Mouse (Mus musculus) embryonic facial prominence, embryonic 10.5 days (tissue): ENCODE measurements at regions not wholly inside any gene's neighbourhood (a gene's known extent, or its start where the extent isn't known, plus 50 kb on each side); places are given as distances from the start of the nearest gene placed in this dataset.
"Not testable (repeated sequence)": the region's sequence is repeated elsewhere in the genome, so short reads cannot be mapped to it uniquely, and the experiment has no call there.

Source experiments
- DNase-seq: peaks from one replicate; pipeline ENCODE4 v3.0.0-alpha.2; 2017; ENCODE audit warnings: low spot score
- H3K27ac ChIP-seq: fragments of 300-500 bp; sonication (generic); replicated peaks from 2 replicates; pipeline ENCODE4 v1.5.1; 2016; ENCODE audit warnings: mild to moderate bottlenecking
- H3K27me3 ChIP-seq: fragments of 300-500 bp; sonication (generic); replicated peaks from 2 replicates; pipeline ENCODE4 v1.6.1; 2016; ENCODE audit warnings: low read depth, mild to moderate bottlenecking; ENCODE audit not compliant: poor library complexity, severe bottlenecking
- H3K36me3 ChIP-seq: fragments of 300-500 bp; sonication (generic); replicated peaks from 2 replicates; pipeline ENCODE4 v1.6.1; 2016; ENCODE audit warnings: mild to moderate bottlenecking, moderate library complexity
- H3K4me1 ChIP-seq: fragments of 300-500 bp; sonication (generic); 2 replicates; pipeline ENCODE4 v1.6.1; 2016
- H3K4me3 ChIP-seq: fragments of 300-500 bp; sonication (generic); 2 replicates; pipeline ENCODE4 v1.5.1; 2016; ENCODE audit warnings: mild to moderate bottlenecking, moderate library complexity
- H3K9me3 ChIP-seq: fragments of 300-500 bp; sonication (generic); 2 replicates; pipeline ENCODE4 v1.6.1; 2016; ENCODE audit warnings: mild to moderate bottlenecking
- WGBS: fragments of 180-500 bp; shearing (Covaris S2); methylation state at CpG from one replicate; pipeline ENCODE4 v1.1.7; 2016; 5-methylcytosine and 5-hydroxymethylcytosine counted together

DNA sequence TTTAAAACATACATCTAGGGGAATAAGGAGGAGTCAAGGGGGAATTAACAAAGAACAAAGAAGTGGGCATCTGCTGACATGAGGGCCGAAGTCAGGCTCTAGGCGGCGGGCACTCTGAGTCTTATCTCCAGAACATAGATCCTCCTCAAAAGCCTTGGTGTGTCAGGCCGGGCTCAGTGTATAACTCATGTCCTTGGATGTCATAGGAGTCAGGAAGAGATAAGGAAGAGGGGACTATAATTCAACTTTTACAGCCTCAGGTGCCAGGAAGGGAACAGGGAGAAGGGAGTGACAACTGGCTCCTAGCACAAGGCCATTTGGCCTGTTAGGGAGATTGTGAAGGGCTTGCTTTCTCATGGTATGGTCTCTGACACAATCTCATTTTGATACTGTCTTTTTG, 185.9 kb upstream of the Ube2e2 start:
- H3K27me3 ChIP-seq, H3K27ac ChIP-seq, H3K36me3 ChIP-seq, H3K4me1 ChIP-seq, H3K4me3 ChIP-seq, DNase-seq: not testable (repeated sequence)
- 96% methylated on average over 4 of the region's 4 CpGs for WGBS
- H3K9me3 ChIP-seq: peaks cover 29% of the 10 kb centered on the region

- Histone ChIP-seq H3K9me3 (peaks cover 5% of the 10 kb centered on the region; the same call in 1 of the 2 replicates), H3K27ac (no peak overlapping the region; the same call in 1 of the 2 replicates), H3K4me3 (peak overlapping the region; percentile 60), H3K4me1 (peaks cover 10% of the 10 kb centered on the region), H3K36me3 (no peaks in the 10 kb centered on the region), H3K27me3 (no peaks in the 10 kb centered on the region)
- 2% methylated on average over 49 of the region's 49 CpGs for WGBS
- DNase-seq: peak; percentile 83
Observed at GRCm38 (mm10) chr14:19041984-19042760, 148.1 kb upstream of the Ube2e2 start.

GRCm38 (mm10) chr14:19020102-19020501, 126.0 kb upstream of the Ube2e2 start:
- no peaks in the 10 kb centered on the region for H3K4me1 ChIP-seq
- no peaks in the 10 kb centered on the region for H3K9me3 ChIP-seq
- 45% methylated on average over 2 of the region's 2 CpGs for WGBS

DNA sequence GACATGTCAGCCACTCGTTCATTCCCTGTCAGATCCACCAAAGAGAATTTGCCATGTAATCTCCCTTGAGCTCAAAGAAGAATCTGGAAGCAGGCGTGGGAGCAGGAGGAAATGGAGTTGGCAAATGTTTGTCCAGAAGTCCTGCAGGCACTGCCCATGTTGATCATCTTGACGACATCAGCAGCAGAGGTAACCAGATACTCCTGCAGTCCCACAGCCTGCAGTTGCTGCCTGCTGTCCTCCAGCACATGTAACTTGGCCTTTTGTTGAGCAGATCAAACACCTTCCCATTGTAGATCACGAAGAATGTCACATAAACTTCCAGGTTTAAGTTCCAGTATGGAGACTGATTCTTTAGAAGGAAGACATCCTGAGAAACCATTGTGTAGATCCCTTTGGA, 121.3 kb upstream of the Ube2e2 start:
- Histone ChIP-seq H3K9me3 (no peaks in the 10 kb centered on the region), H3K4me3 (no peak overlapping the region), H3K4me1 (no peaks in the 10 kb centered on the region), H3K27ac (no peak overlapping the region), H3K27me3 (no peaks in the 10 kb centered on the region), H3K36me3 (no peaks in the 10 kb centered on the region)
- 66% methylated on average over 4 of the region's 4 CpGs for WGBS
- DNase-seq: no peak

More at GRCm38 (mm10) chr14:19020102-19020501, 126.0 kb upstream of the Ube2e2 start:
- Histone ChIP-seq H3K4me3 (no peak overlapping the region), H3K27ac (no peak overlapping the region), H3K27me3 (no peaks in the 10 kb centered on the region), H3K36me3 (no peaks in the 10 kb centered on the region)
- DNase-seq: no peak

DNA sequence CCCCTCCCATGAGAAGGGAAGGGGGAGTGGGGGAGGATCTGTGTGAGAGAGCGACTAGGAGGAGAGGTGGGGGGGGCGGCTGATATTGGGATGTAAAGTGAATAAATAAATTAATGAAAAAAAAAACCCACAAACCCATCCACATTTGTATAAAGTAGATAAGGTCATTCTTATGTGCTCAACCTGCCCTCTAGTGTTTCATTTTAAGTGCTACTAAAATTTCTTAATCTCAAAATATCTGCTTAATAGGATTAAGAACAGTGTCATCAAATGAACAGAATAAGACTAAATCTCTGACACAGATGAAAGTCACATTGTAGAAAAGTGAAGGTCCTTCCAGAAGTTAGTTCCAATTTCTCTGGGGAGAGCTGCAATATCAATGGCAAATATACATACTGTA, 119.5 kb upstream of the Ube2e2 start:
- 93% methylated on average over 2 of the region's 2 CpGs for WGBS
- H3K36me3 ChIP-seq, H3K27me3 ChIP-seq, H3K4me3 ChIP-seq, H3K9me3 ChIP-seq, H3K27ac ChIP-seq, H3K4me1 ChIP-seq, DNase-seq: not testable (repeated sequence)

- Histone ChIP-seq H3K36me3 (no peaks in the 10 kb centered on the region), H3K27me3 (no peaks in the 10 kb centered on the region), H3K4me3 (no peak overlapping the region), H3K4me1 (no peaks in the 10 kb centered on the region), H3K27ac (no peak overlapping the region), H3K9me3 (no peaks in the 10 kb centered on the region)
- DNase-seq: no peak
- WGBS: 92% methylated on average over 3 of the region's 3 CpGs
Observed at GRCm38 (mm10) chr14:18983901-18984300, 89.8 kb upstream of the Ube2e2 start.

DNA sequence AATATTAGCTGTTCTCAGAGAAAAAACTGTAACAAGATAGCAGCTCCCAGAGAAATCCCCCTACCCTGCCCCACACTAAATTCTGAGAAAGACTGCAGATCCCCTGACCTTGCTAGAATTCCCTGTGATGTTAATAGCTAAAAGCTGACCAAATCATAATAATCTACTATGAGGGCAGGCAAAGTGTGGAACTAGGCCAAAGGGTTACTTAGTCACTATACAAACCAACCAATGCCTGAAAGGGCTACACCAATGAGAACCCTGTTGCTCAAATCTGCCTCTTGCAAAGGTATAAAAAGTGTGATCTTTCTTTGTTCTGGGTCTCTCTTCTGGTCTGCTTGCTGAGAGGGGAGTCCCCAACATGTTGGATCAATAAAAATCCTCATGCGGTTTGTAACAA, 69.8 kb upstream of the Ube2e2 start:
- Histone ChIP-seq H3K36me3 (no peaks in the 10 kb centered on the region), H3K4me3 (no peak overlapping the region), H3K9me3 (no peaks in the 10 kb centered on the region), H3K27ac (no peak overlapping the region), H3K4me1 (no peaks in the 10 kb centered on the region), H3K27me3 (no peaks in the 10 kb centered on the region)
- 92% methylated on average over 1 of the region's 1 CpGs for WGBS
- DNase-seq: no peak

GRCm38 (mm10) chr14:18963287-18963686, 69.2 kb upstream of the Ube2e2 start:
- no peak for DNase-seq
- H3K4me3 ChIP-seq: no peak overlapping the region
- WGBS: 77% methylated on average over 2 of the region's 2 CpGs

More at GRCm38 (mm10) chr14:18963287-18963686, 69.2 kb upstream of the Ube2e2 start:
- Histone ChIP-seq H3K27ac (no peak overlapping the region), H3K4me1 (no peaks in the 10 kb centered on the region), H3K9me3 (no peaks in the 10 kb centered on the region), H3K27me3 (no peaks in the 10 kb centered on the region), H3K36me3 (no peaks in the 10 kb centered on the region)
